Mouse (Mus musculus) lung, postnatal 36 days (tissue): ENCODE measurements at regions not wholly inside any gene's neighbourhood (a gene's known extent, or its start where the extent isn't known, plus 50 kb on each side); places are given as distances from the start of the nearest gene placed in this dataset.

Experiments used
- DNase-seq: peaks from one replicate; pipeline ENCODE4 v3.0.0; 2022; ENCODE audit warnings: mixed read lengths

GRCm38 (mm10) chr4:9935949-9936348 is 938.3 kb upstream of the 2610301B20Rik start:
- DNase-seq, result no peak

GRCm38 (mm10) chr4:9951441-9951840 is 922.9 kb upstream of the 2610301B20Rik start:
- DNase-seq, result no peak

GRCm38 (mm10) chr4:9974631-9975030 is 899.7 kb upstream of the 2610301B20Rik start:
- DNase-seq, result no peak

- DNase-seq, result no peak
These were observed 892.8 kb upstream of the 2610301B20Rik start for GRCm38 (mm10) chr4:9981354-9982040.

GRCm38 (mm10) chr4:9982786-9983525 is 891.3 kb upstream of the 2610301B20Rik start:
- DNase-seq, result peak; percentile 47

- no peak for DNase-seq
These were observed 880.4 kb upstream of the 2610301B20Rik start for GRCm38 (mm10) chr4:9993871-9994270.

GRCm38 (mm10) chr4:9994466-9994865 is 879.8 kb upstream of the 2610301B20Rik start:
- peak; percentile 38 for DNase-seq

GRCm38 (mm10) chr4:10030316-10030715 is 844.0 kb upstream of the 2610301B20Rik start:
- no peak for DNase-seq

- no peak for DNase-seq
These were observed 842.5 kb upstream of the 2610301B20Rik start for GRCm38 (mm10) chr4:10031764-10032163.

- DNase-seq, result no peak
These were observed 839.0 kb upstream of the 2610301B20Rik start for GRCm38 (mm10) chr4:10035336-10035735.

- DNase-seq, result peak; percentile 9
These were observed 832.8 kb upstream of the 2610301B20Rik start for GRCm38 (mm10) chr4:10041301-10042093.

GRCm38 (mm10) chr4:10048770-10049169 is 825.5 kb upstream of the 2610301B20Rik start:
- no peak for DNase-seq

- no peak for DNase-seq
These were observed 824.9 kb upstream of the 2610301B20Rik start for GRCm38 (mm10) chr4:10049411-10049810.

GRCm38 (mm10) chr4:10051296-10052267 is 822.7 kb upstream of the 2610301B20Rik start:
- DNase-seq, result no peak

- no peak for DNase-seq
These were observed 821.4 kb upstream of the 2610301B20Rik start for GRCm38 (mm10) chr4:10052869-10053268.

- peak; percentile 2 for DNase-seq
These were observed 801.7 kb upstream of the 2610301B20Rik start for GRCm38 (mm10) chr4:10072500-10073106.

- DNase-seq, result no peak
These were observed 794.6 kb upstream of the 2610301B20Rik start for GRCm38 (mm10) chr4:10079565-10080169.

GRCm38 (mm10) chr4:10114831-10115230 is 759.5 kb upstream of the 2610301B20Rik start:
- no peak for DNase-seq

GRCm38 (mm10) chr4:10117964-10118363 is 756.3 kb upstream of the 2610301B20Rik start:
- no peak for DNase-seq

- DNase-seq, result peak; percentile 3
These were observed 750.0 kb upstream of the 2610301B20Rik start for GRCm38 (mm10) chr4:10124252-10124651.

GRCm38 (mm10) chr4:10141238-10141934 is 732.9 kb upstream of the 2610301B20Rik start:
- no peak for DNase-seq
